Comparison of ENCODE assay signal across 28 mouse cellular contexts in the genomic region with DNA sequence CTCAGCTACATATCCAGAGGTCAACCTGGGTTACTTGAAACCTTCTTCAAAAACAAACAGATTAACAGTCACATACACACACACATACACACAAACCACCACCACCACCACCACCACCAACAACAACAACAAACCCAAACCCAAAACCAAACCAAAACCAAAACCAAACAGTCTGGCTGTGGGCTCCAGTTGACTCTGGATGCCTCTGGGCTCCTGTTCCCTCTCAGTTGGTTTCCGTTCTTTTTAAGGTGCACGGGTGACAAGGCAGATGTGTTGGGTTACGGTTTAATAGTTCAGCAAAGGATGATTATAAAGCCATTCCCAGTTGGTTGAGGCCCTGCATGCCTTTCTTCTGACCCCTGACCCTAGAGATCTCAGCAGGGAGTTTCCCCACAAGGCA. TPM values are rescaled to one million over a fixed set of nuclear protein-coding genes. Genes with fewer than 3 reads are reported as not detected.
DNase-seq lines count a peak whose midpoint lies in the region; ATAC-seq and TF ChIP-seq lines count a peak whose summit lies in the region.
"Had no signal": no experiment of that assay in that cellular context is flagged by ENCODE, and none has a peak within 500 bp of the region (broad histone marks: within the 10 kb centered on the region; RNA-seq: fewer than 3 reads in every experiment).

No protein-coding gene starts in this region.

- H3K4me2 ChIP-seq in intestine, postnatal 0 days (replicated peaks; ENCODE audit: low read depth) = peak overlapping the region; percentile 35; the same call in 1 of the 2 replicates
- H3K4me2 ChIP-seq: embryonic facial prominence, embryonic 13.5 days; forebrain, embryonic 15.5 days; heart, embryonic 15.5 days; midbrain, embryonic 11.5 days; neural tube, embryonic 12.5 days; stomach, embryonic 15.5 days had no signal

- H3K4me1 ChIP-seq in kidney, adult 2 months (ENCODE audit: control insufficient read depth, insufficient read depth, low read length) = peaks cover 14% of the 10 kb centered on the region
- H3K4me1 ChIP-seq in intestine, postnatal 0 days (replicated peaks; ENCODE audit: control insufficient read depth, insufficient read depth, low read length) = peaks cover 26% of the 10 kb centered on the region

- WGBS in kidney, adult 2 months = 38% methylated on average over 3 of the region's 3 CpGs
- WGBS in intestine, postnatal 0 days = 33% methylated on average over 3 of the region's 3 CpGs

- peak; percentile 39 for DNase-seq in kidney, adult 2 months
- no peak for DNase-seq in kidney, postnatal 36 days
- peak; percentile 47 for DNase-seq in CD4-positive helper T cell, adult 2 months (ENCODE audit: low read depth, low spot score)
- DNase-seq in gastrocnemius, postnatal 4 days (ENCODE audit: low spot score in 2 of 2) = no peak
- no peak for DNase-seq in urinary bladder, adult 18-20 months (ENCODE audit: low spot score in 2 of 2)
- no peak for DNase-seq in right cerebral cortex, adult 18-20 months
- DNase-seq: adrenal gland, postnatal 10 days; cerebellum, adult 8-10 months; cerebellum, postnatal 25 days; gastrocnemius, postnatal 36 days; kidney, adult 18-20 months; liver; lung, adult 2 months; lung, postnatal 10 days; right cerebral cortex, postnatal 4 days had no signal

- TF ChIP-seq POLR2A in kidney, adult 2 months (IDR thresholded peaks at IDR 0.05; ENCODE audit: low read depth, low read length) = no peak

- TF ChIP-seq CTCF in kidney, adult 2 months (conservative IDR thresholded peaks at IDR 0.05; ENCODE audit: insufficient read depth, insufficient read length, low read depth, low read length) = no peak
- no peak for TF ChIP-seq CTCF in intestine, postnatal 0 days (IDR thresholded peaks at IDR 0.05; ENCODE audit: low read depth)

- H3K27me3 ChIP-seq in kidney, adult 2 months (replicated peaks; ENCODE audit: control insufficient read depth, insufficient read depth, low read length) = no peaks in the 10 kb centered on the region
- no peaks in the 10 kb centered on the region for H3K27me3 ChIP-seq in intestine, postnatal 0 days (replicated peaks; ENCODE audit: control insufficient read depth, insufficient read depth, low read length)
- H3K27me3 ChIP-seq: embryonic facial prominence, embryonic 13.5 days; forebrain, embryonic 15.5 days; heart, embryonic 15.5 days; neural tube, embryonic 12.5 days; stomach, embryonic 15.5 days had no signal

- no peak overlapping the region for H3K9ac ChIP-seq in intestine, postnatal 0 days (ENCODE audit: low read depth, low read length)
- H3K9ac ChIP-seq: embryonic facial prominence, embryonic 13.5 days; forebrain, embryonic 15.5 days; heart, embryonic 15.5 days; liver, embryonic 14.5 days; neural tube, embryonic 12.5 days; stomach, embryonic 15.5 days had no signal

- H3K9me3 ChIP-seq in intestine, postnatal 0 days (ENCODE audit: control insufficient read depth) = no peaks in the 10 kb centered on the region
- H3K9me3 ChIP-seq: embryonic facial prominence, embryonic 13.5 days; forebrain, embryonic 10.5 days; forebrain, embryonic 15.5 days; heart, embryonic 15.5 days; neural tube, embryonic 12.5 days; stomach, embryonic 15.5 days had no signal

- H3K27ac ChIP-seq in kidney, adult 2 months (ENCODE audit: insufficient read depth, low read depth, low read length) = no peak overlapping the region
- H3K27ac ChIP-seq in intestine, postnatal 0 days (ENCODE audit: low read depth, low read length) = peak overlapping the region; percentile 79
- H3K27ac ChIP-seq: embryonic facial prominence, embryonic 13.5 days; forebrain, embryonic 10.5 days; forebrain, embryonic 15.5 days; heart, embryonic 15.5 days; kidney, postnatal 0 days; liver, embryonic 14.5 days; neural tube, embryonic 12.5 days; stomach, embryonic 15.5 days had no signal

- no peaks in the 10 kb centered on the region for H3K36me3 ChIP-seq in kidney, adult 2 months (ENCODE audit: control insufficient read depth, insufficient read depth, low read length)
- H3K36me3 ChIP-seq in intestine, postnatal 0 days (ENCODE audit: control insufficient read depth, insufficient read depth) = no peaks in the 10 kb centered on the region
- H3K36me3 ChIP-seq: embryonic facial prominence, embryonic 13.5 days; forebrain, embryonic 10.5 days; forebrain, embryonic 15.5 days; heart, embryonic 15.5 days; neural tube, embryonic 12.5 days; stomach, embryonic 15.5 days had no signal

- ATAC-seq in activated CD4-positive, CD25-positive, alpha-beta regulatory T cell, adult 4 months = peak; percentile 21
- 0 out of 2 replicates have a peak, but pooled peaks have one; percentile 9 for ATAC-seq in intestine, postnatal 0 days
- ATAC-seq: forebrain, embryonic 15.5 days; hindbrain, embryonic 16.5 days; midbrain, embryonic 16.5 days had no signal

- H3K4me3 ChIP-seq in kidney, adult 2 months (ENCODE audit: insufficient read depth, low read depth, low read length) = no peak overlapping the region
- H3K4me3 ChIP-seq in intestine, postnatal 0 days (ENCODE audit: low read depth, low read length) = no peak overlapping the region
- H3K4me3 ChIP-seq: embryonic facial prominence, embryonic 13.5 days; forebrain, embryonic 10.5 days; forebrain, embryonic 15.5 days; heart, embryonic 15.5 days; neural tube, embryonic 12.5 days; stomach, embryonic 15.5 days had no signal

RNA-seq across cellular contexts. Expression of a gene that starts 8.6 kb away (rescaled TPM):
- polyA plus RNA-seq in kidney, adult 2 months (2012; rRNA removed) = 12.0 and 13.1 TPM in 2 replicates
- polyA plus RNA-seq in activated CD4-positive, CD25-positive, alpha-beta regulatory T cell, adult 4 months (2017; shearing (Covaris generic)) = 10 to 100 TPM; 13.8 to 15.5 TPM
- polyA plus RNA-seq in intestine, postnatal 0 days (2015; fragmentation: Nextera tagmentation; extraction: Ambion mirVana) = 4.1 and 4.5 TPM in 2 replicates
- 1 to 10 TPM; 5.9 to 6.1 TPM for total RNA-seq in gastrocnemius, postnatal 4 days (2021)

Comparison
In these comparisons a context has a peak if more than half of its experiments do, and no peak if none do; other contexts are left out.
1. DNase-seq: peak in kidney, adult 2 months (single experiment) and CD4-positive helper T cell, adult 2 months (single experiment); none in kidney, postnatal 36 days (0 of 2), gastrocnemius, postnatal 4 days (0 of 2), urinary bladder, adult 18-20 months (0 of 2) and right cerebral cortex, adult 18-20 months (single experiment).